Mouse (Mus musculus) thymus, adult 2 months (tissue): Measurements from ENCODE around the gene Epop. TPM values are rescaled to one million over a fixed set of nuclear protein-coding genes. Genes with fewer than 3 reads are reported as not detected.
A peak's percentile ranks its signal among the peaks of the same experiment; 100 is the strongest.

Experiments used
- DNase-seq: peaks from one replicate; pipeline ENCODE4 v3.0.0; 2021
- H3K27ac ChIP-seq: fragments of 200-500 bp; 2 replicates; pipeline ENCODE4 v1.5.1; 2012; ENCODE audit warnings: low read length, control low read depth; ENCODE audit not compliant: control insufficient read depth, insufficient read depth
- H3K27me3 ChIP-seq: fragments of 200-500 bp; 2 replicates; pipeline ENCODE4 v1.6.1; 2012; ENCODE audit warnings: mild to moderate bottlenecking, low read length, moderate library complexity, mixed read lengths; ENCODE audit not compliant: control insufficient read depth, insufficient read depth
- H3K36me3 ChIP-seq: fragments of 200-500 bp; 2 replicates; pipeline ENCODE4 v1.6.1; 2012; ENCODE audit warnings: mild to moderate bottlenecking, low read length, moderate library complexity; ENCODE audit not compliant: control insufficient read depth, insufficient read depth
- H3K4me1 ChIP-seq: fragments of 200-500 bp; replicated peaks from 2 replicates; pipeline ENCODE4 v1.6.1; 2012; ENCODE audit warnings: low read length; ENCODE audit not compliant: control insufficient read depth, insufficient read depth
- H3K4me3 ChIP-seq: fragments of 200-500 bp; 2 replicates; pipeline ENCODE4 v1.5.1; 2012; ENCODE audit warnings: mild to moderate bottlenecking, low read length, control low read depth, moderate library complexity; ENCODE audit not compliant: control insufficient read depth, insufficient read depth
- CTCF ChIP-seq: fragments of 200-500 bp; IDR thresholded peaks from 2 replicates; pipeline ENCODE4 v1.5.1; 2012; ENCODE audit warnings: mild to moderate bottlenecking, control low read depth, low read length, moderate library complexity, borderline replicate concordance; ENCODE audit not compliant: control insufficient read depth, poor library complexity, insufficient read depth; ENCODE audit errors: extremely low read depth
- POLR2A ChIP-seq: fragments of 200-500 bp; IDR thresholded peaks from 2 replicates; pipeline ENCODE4 v1.6.1; 2012; ENCODE audit warnings: mild to moderate bottlenecking, low read length, control low read depth, moderate library complexity; ENCODE audit not compliant: control insufficient read depth, poor library complexity, insufficient read depth; ENCODE audit errors: extremely low read depth
- WGBS: fragments of 180-500 bp; shearing (Covaris S2); methylation state at CpG from one replicate; pipeline ENCODE4 v1.1.7; 2018; 5-methylcytosine and 5-hydroxymethylcytosine counted together
- polyA plus RNA-seq: library from polyadenylated mRNA; depleted of rRNA; stranded (reverse); fragments of >200 nt; gene quantifications from 2 replicates; pipeline ENCODE4 v1.2.3, GENCODE M21; 2012

Epop gene
- polyA plus RNA-seq, 1 experiment, result 5.6 TPM

DNA sequence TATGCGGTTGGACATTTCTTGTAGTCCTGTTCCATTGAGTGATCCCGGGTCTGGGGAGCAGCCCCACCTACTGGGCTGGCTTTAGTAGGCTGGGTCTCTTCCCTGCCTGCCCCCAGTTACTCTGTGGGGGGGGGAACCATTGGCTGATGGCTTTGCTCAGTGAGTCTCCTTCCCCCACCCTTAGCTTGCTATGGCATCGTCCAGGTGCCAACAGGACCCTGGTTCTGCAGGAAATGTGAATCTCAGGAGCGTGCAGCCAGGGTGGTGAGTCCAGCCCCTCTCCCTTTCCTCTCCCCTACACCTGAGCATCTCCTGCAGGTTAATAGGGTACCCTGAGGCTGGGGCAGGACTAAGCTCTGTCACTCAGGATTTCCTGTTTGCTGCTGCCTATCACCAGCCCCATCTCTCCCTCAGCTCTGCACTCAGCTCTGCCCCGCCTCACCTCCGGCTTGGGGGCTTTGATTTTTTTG, 35.3 kb upstream of the Epop start:
- no peaks in the 10 kb centered on the region; the same call in none of the 2 replicates for H3K36me3 ChIP-seq
- H3K4me1 ChIP-seq, result peaks cover 40% of the 10 kb centered on the region
- peak overlapping the region; percentile 37 for H3K4me3 ChIP-seq
- no peak overlapping the region for H3K27ac ChIP-seq
- peak; percentile 46 for DNase-seq
- H3K27me3 ChIP-seq, result no peaks in the 10 kb centered on the region
- WGBS, result 10% methylated on average over 6 of the region's 6 CpGs
- TF ChIP-seq POLR2A, result no peak
- TF ChIP-seq CTCF, result no peak

DNA sequence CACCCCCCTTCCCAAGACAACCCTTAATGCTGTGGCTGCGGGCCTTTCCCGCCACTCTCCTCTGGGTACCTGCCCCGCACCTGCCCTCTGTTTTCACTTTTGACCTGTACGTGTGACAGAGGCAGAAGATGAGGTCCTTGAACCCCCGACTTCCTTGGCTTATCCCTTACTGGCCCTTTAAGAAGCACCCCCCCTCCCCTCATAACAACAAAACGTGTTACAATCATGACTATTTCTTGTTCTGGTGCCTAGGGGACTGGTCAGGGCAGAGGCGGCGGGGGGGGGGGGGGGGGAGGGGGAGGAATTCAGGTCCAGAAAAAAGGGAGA, 34.8 kb upstream of the Epop start:
- Histone ChIP-seq H3K4me3 (peak overlapping the region; percentile 74), H3K27me3 (no peaks in the 10 kb centered on the region), H3K27ac (no peak overlapping the region; the same call in 1 of the 2 replicates), H3K4me1 (peaks cover 45% of the 10 kb centered on the region), H3K36me3 (no peaks in the 10 kb centered on the region; the same call in 1 of the 2 replicates)
- TF ChIP-seq CTCF, result no peak
- no peak for TF ChIP-seq POLR2A
- DNase-seq, result no peak
- WGBS, result 4% methylated on average over 8 of the region's 8 CpGs

DNA sequence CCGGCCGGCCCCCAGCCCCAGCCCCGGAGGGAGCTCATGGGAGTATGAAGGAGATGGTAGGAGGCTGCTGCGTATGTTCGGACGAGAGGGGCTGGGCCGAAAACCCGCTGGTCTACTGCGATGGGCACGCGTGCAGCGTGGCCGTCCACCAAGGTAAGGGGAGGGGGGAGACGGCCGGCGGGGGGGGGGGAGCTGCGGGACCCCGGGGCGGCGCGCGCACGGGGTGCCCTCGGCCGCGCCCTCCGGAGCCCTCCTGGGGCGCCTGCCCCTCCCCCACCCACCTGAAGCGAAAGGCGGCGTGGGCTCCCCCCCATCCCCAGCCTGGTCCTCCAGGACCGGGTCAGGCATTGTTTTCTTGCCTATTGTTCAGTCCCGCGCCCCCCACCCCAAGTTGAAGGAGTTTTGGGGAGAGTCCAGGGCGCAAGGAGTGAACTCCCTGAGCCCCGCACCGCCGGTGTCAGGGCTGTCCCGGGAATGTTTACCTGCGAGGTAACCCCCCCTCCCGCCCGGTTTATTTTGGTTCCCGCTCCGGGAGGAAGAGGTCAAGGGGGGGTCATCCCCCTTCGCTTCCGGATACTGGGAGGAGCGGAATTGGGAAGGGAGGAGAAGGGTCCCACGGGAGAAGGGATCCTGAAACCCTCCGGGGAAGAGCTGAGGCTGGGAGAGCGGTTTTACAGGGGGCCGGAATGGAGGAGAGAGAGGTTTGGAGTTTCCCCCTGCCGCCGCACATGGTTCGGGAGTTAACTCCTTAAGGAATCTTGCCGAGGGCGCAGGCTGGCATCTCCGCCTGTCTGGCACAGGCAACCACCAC, 34.2 kb upstream of the Epop start:
- Histone ChIP-seq H3K27me3 (no peaks in the 10 kb centered on the region), H3K4me3 (peak overlapping the region; percentile 74), H3K27ac (peak overlapping the region; percentile 44; the same call in 1 of the 2 replicates), H3K4me1 (peaks cover 48% of the 10 kb centered on the region), H3K36me3 (no peaks in the 10 kb centered on the region; the same call in 1 of the 2 replicates)
- WGBS, result 1% methylated on average over 36 of the region's 57 CpGs
- TF ChIP-seq POLR2A (no peak), CTCF (0 out of 2 replicates have a peak, but pooled peaks have one; percentile 8)
- DNase-seq, result peak; percentile 39

DNA sequence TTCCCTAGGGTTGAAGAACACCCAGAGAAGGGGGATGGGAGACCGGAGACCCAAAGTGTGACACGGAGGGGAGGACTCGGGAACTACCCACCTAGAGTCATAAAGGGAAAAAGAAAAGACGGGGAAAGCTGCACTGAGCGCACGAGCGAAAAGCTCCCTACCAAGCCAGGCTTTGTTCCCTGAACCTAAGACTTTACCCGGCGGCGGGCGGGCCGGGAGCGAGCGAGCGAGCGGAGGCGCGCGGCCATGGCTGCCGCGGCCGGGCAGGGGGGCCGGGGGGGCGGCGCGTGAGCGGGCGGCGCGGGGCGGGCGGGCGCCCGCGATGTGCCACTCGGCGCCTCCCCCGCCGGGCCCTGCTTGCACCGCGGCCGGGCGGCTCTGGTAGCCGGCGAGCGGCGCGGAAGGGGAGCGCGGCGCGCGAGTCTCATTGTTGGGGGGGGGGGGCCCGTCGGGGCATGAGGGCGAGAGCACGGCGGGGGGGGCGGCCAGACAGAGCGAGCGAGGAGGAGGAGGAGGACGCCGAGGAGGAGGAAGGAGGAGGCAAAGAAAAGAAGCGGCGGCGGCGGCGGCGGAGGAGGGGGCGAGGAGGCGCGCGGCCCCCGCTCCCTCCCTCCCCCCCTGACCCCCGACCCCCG, 33.5 kb upstream of the Epop start, which contains the start of gene Mllt6:
Mllt6 (plus strand) TSS at position 522 of the 635 bp plus-strand sequence.
- H3K4me1 ChIP-seq, result peaks cover 49% of the 10 kb centered on the region
- WGBS, result 2% methylated on average over 36 of the region's 76 CpGs
- 0 out of 2 replicates have a peak, but pooled peaks have one; percentile 30 for TF ChIP-seq POLR2A
- no peak for TF ChIP-seq CTCF
- peak within 1 kb of the TSS; percentile 74 for H3K4me3 ChIP-seq
- H3K27ac ChIP-seq, result peak within 1 kb of the TSS; percentile 79
- H3K36me3 ChIP-seq, result no peaks in the 10 kb centered on the region; the same call in 1 of the 2 replicates
- peak; percentile 58 for DNase-seq
- no peaks in the 10 kb centered on the region for H3K27me3 ChIP-seq

DNA sequence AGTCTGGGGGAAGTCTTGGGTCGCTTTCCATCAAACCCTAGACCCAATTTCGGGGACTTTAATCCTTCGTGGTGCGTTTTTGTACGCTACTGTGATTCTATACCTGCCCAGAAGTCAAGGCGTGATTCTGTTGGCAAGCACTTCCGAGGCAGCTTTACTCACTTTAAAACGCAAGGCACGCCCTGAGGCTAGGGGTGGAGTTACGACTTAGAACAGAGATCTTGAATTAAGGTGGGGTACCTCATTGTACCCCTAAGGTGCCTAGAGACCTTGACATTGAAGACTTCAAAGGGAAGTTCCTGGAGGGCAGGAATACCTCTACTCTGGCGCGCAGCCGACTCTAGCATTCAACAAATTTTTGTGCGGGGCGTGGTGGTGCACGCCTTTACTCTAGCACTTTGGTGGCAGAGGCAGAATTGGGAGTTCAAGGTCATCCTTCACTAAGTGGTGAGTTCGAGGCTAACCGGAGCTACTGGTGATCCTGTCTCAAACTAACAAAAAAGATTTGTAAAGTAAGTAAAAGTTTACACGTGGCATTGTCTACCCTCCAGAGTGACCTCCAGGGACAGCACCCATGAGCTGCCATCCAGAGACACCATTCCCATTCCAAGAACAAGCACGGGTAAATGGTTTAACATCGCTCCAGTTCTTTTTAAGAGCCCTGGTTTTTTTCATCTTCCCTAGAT, 32.8 kb upstream of the Epop start:
- H3K27ac ChIP-seq, result peak overlapping the region; percentile 79
- no peaks in the 10 kb centered on the region; the same call in 1 of the 2 replicates for H3K36me3 ChIP-seq
- no peak for TF ChIP-seq POLR2A
- no peak for TF ChIP-seq CTCF
- WGBS, result under 1% methylated on average over 21 of the region's 21 CpGs
- H3K27me3 ChIP-seq, result no peaks in the 10 kb centered on the region
- DNase-seq, result peak; percentile 51
- peaks cover 49% of the 10 kb centered on the region for H3K4me1 ChIP-seq
- peak overlapping the region; percentile 74 for H3K4me3 ChIP-seq

DNA sequence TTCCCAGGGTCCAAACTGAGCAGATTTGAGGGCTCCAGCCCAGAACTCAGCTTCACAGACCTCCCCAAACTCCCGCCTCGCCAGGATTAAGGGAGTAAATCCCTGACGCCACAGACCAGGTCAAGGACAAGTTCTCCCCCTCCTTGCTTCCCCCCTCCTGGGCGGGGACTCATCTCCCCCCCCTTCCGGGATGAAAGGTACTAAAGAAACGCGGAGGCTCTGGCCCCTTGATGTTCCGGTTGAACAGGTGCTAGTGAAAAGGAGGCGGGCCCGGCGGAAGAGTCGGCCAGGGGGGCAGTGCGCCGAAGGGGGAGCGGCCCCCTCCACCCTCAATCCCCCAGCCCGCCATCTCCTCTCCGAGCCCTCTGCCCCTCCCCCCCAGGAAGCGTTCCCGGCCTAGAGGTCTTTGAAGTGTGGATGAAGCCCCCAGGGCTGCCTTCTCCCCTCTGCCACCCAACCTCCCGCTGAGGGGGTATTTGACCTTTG, 32.2 kb upstream of the Epop start:
- peak overlapping the region; percentile 79 for H3K27ac ChIP-seq
- WGBS, result 0% methylated on average over 20 of the region's 20 CpGs

More for the DNA sequence above, 32.2 kb upstream of the Epop start:
- no peaks in the 10 kb centered on the region for H3K27me3 ChIP-seq
- peaks cover 49% of the 10 kb centered on the region for H3K4me1 ChIP-seq
- TF ChIP-seq POLR2A (0 out of 2 replicates have a peak, but pooled peaks have one; percentile 31), CTCF (no peak)
- peak; percentile 84 for DNase-seq
- H3K4me3 ChIP-seq, result peak overlapping the region; percentile 74
- H3K36me3 ChIP-seq, result no peaks in the 10 kb centered on the region
